Mouse (Mus musculus) ES-E14 (cell line): ENCODE results near the gene Lrrc43. TPM values are rescaled to one million over a fixed set of nuclear protein-coding genes. Genes with fewer than 3 reads are reported as not detected.

Experiments
- DNase-seq: peaks from one replicate; pipeline ENCODE4 v3.0.0-alpha.2; 2013; ENCODE audit warnings: low read depth, low spot score
- H3K27ac ChIP-seq: 2 replicates; pipeline ENCODE4 v1.5.1; 2012; ENCODE audit warnings: low read depth, mild to moderate bottlenecking, low read length, moderate library complexity, mixed read lengths; ENCODE audit not compliant: poor library complexity, insufficient read depth, severe bottlenecking
- H3K36me3 ChIP-seq: 2 replicates; pipeline ENCODE4 v1.6.1; 2012; ENCODE audit warnings: mild to moderate bottlenecking, low read length, moderate library complexity, mixed read lengths; ENCODE audit not compliant: control insufficient read depth, poor library complexity, insufficient read depth, severe bottlenecking
- H3K4me1 ChIP-seq, 2 experiments: fragments of 150-350 bp in 1 of 2; sonication (generic) in 1 of 2; 2 replicates each; pipeline ENCODE4 v1.6.1; 2012; ENCODE audit warnings: low read length in 2 of 2, mild to moderate bottlenecking in 1 of 2, mixed read lengths in 1 of 2; ENCODE audit not compliant: control insufficient read depth in 2 of 2, insufficient read depth in 2 of 2, poor library complexity in 1 of 2
- H3K4me3 ChIP-seq, 2 experiments: fragments of 150-350 bp in 1 of 2; sonication (generic) in 1 of 2; 2 replicates each; pipeline ENCODE4 v1.5.1; 2012; ENCODE audit warnings: low read length in 2 of 2, low read depth in 1 of 2, mild to moderate bottlenecking in 1 of 2, mixed read lengths in 1 of 2; ENCODE audit not compliant: insufficient read depth in 1 of 2, poor library complexity in 1 of 2, severe bottlenecking in 1 of 2
- H3K9ac ChIP-seq: 2 replicates; pipeline ENCODE4 v1.6.1; 2012; ENCODE audit warnings: low read depth, mild to moderate bottlenecking, low read length, mixed read lengths; ENCODE audit not compliant: poor library complexity, insufficient read depth, severe bottlenecking
- H3K9me3 ChIP-seq: fragments of 150-350 bp; sonication (generic); 2 replicates; pipeline ENCODE4 v1.6.1; 2012; ENCODE audit warnings: low read depth, mild to moderate bottlenecking, low read length; ENCODE audit not compliant: control insufficient read depth, insufficient read depth
- CHD2 ChIP-seq: IDR thresholded peaks from 2 replicates; pipeline ENCODE4 v1.6.1; 2014; ENCODE audit warnings: mild to moderate bottlenecking, low read depth, low read length, inconsistent platforms
- HCFC1 ChIP-seq: IDR thresholded peaks from 2 replicates; pipeline ENCODE4 v1.6.1; 2012; ENCODE audit warnings: low read length, inconsistent platforms, borderline replicate concordance; ENCODE audit not compliant: insufficient read depth
- MAFK ChIP-seq: IDR thresholded peaks from 2 replicates; pipeline ENCODE4 v1.6.1; 2014; ENCODE audit warnings: mild to moderate bottlenecking, low read depth, low read length, inconsistent platforms; ENCODE audit not compliant: insufficient read depth
- ZC3H11A ChIP-seq: IDR thresholded peaks from 2 replicates; pipeline ENCODE4 v1.6.1; 2012; ENCODE audit warnings: low read depth, mild to moderate bottlenecking, inconsistent platforms, low read length, borderline replicate concordance
- ZNF384 ChIP-seq: IDR thresholded peaks from 2 replicates; pipeline ENCODE4 v1.6.1; 2012; ENCODE audit warnings: low read depth, low read length, inconsistent platforms
- in situ Hi-C, 2 experiments: fragments of 600-800 bp; cut with MboI; formaldehyde crosslinking; loops; one replicate each; pipeline ENCODE4 v1.15.1; 2025; ENCODE audit warnings: low sequenced_read_pairs in 2 of 2, inconsistent platforms in 1 of 2; ENCODE audit not compliant: unreplicated experiment in 2 of 2
- total RNA-seq: library from RNA; depleted of rRNA; stranded (reverse); fragments of 300-350 nt; gene quantifications from 2 replicates; pipeline ENCODE4 v1.2.3, GENCODE M21; 2012

Lrrc43 gene
- total RNA-seq, 1 experiment: not detected

GRCm38 (mm10) chr5:123464638-123465037 is 24.5 kb upstream of the Lrrc43 start:
- in situ Hi-C loops: no loop called here
- Histone ChIP-seq H3K36me3 (no peaks in the 10 kb centered on the region), H3K4me3 (no peak overlapping the region), H3K9ac (no peak overlapping the region), H3K9me3 (no peaks in the 10 kb centered on the region), H3K4me1 (no peaks in the 10 kb centered on the region), H3K27ac (no peak overlapping the region)
- TF ChIP-seq ZC3H11A (no peak), CHD2 (no peak), HCFC1 (no peak), ZNF384 (no peak), MAFK (no peak)
- DNase-seq: no peak

DNA sequence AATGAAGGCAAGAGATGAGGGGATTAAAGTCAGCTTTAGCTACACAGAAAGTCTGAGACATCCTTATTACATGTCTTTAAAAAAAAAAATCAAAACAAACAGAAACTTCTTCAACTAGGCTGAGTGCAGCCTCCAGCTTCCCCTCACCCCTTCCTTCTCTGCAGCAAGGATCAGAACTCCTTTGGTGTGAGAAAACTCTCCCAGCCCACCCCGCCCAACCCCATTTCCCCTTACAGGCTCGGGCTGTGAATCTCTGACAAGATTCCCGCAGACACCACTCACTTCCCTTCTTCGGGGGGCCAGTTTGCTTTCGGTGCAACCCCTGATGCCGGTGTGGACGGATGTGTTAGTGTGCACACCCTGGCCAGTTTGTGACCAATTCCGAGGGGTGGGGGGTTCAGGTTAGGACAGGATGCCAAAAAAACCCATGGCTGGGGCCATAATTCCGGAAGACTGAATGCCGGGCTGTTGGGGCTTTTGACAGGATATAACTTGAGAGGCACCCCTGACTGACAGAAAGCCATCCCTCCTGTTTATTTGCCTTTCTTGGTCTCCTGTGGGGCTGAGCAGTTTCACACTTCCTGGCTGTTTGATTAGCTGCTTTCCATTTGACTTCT is 18.2 kb upstream of the Lrrc43 start:
- in situ Hi-C loops: no loop called here
- no peak for DNase-seq
- no peaks in the 10 kb centered on the region for H3K9me3 ChIP-seq
- H3K9ac ChIP-seq: no peak overlapping the region
- H3K4me3 ChIP-seq: no peak overlapping the region
- no peak for TF ChIP-seq ZC3H11A
- TF ChIP-seq HCFC1: no peak
- TF ChIP-seq MAFK: no peak
- no peak for TF ChIP-seq CHD2
- TF ChIP-seq ZNF384: no peak
- H3K36me3 ChIP-seq: no peaks in the 10 kb centered on the region
- H3K27ac ChIP-seq: no peak overlapping the region
- no peaks in the 10 kb centered on the region for H3K4me1 ChIP-seq

GRCm38 (mm10) chr5:123473817-123474216 is 15.3 kb upstream of the Lrrc43 start:
- no peaks in the 10 kb centered on the region for H3K4me1 ChIP-seq
- no peak overlapping the region for H3K4me3 ChIP-seq
- no peaks in the 10 kb centered on the region for H3K9me3 ChIP-seq
- H3K27ac ChIP-seq: no peak overlapping the region
- DNase-seq: no peak
- H3K9ac ChIP-seq: no peak overlapping the region
- no peak for TF ChIP-seq ZC3H11A
- TF ChIP-seq HCFC1: no peak
- no peak for TF ChIP-seq ZNF384
- in situ Hi-C loops: no loop called here
- no peaks in the 10 kb centered on the region for H3K36me3 ChIP-seq

GRCm38 (mm10) chr5:123487659-123488395 is 1.3 kb upstream of the Lrrc43 start:
- TF ChIP-seq ZNF384: no peak
- TF ChIP-seq CHD2: no peak
- no peak for TF ChIP-seq HCFC1
- TF ChIP-seq MAFK: no peak
- Histone ChIP-seq H3K36me3 (no peaks in the 10 kb centered on the region), H3K4me3 (no peak overlapping the region), H3K27ac (no peak overlapping the region), H3K9me3 (no peaks in the 10 kb centered on the region), H3K9ac (no peak overlapping the region), H3K4me1 (peaks cover 2 to 6% of the 10 kb centered on the region in 2 experiments; a peak in 1 of 4 replicates)
- DNase-seq: no peak
- in situ Hi-C loops: no loop called here

DNA sequence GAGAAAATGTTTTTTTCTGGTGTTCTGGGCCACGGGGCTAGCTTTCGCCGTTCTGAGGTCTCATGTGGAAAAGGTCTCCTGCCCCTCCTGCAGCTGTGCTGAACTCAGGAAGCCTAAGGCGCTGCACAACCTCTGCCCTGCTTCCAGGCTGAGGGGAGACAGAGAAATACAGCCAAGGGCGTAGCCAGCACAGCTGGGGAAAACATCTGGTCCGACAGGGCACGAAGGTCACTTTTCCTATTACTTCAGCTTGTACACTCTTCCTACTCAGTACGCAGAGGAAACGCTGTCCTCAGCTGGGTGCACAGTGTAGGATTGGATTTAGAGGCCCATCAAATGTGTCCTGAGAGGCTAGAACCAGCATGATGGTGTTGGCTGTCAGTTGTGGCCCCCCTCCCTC is 830 bp downstream of the Lrrc43 start:
- no peak overlapping the region for H3K4me3 ChIP-seq
- no peak overlapping the region for H3K9ac ChIP-seq
- H3K9me3 ChIP-seq: no peaks in the 10 kb centered on the region
- H3K27ac ChIP-seq: no peak overlapping the region
- in situ Hi-C loops: no loop called here
- H3K36me3 ChIP-seq: no peaks in the 10 kb centered on the region
- TF ChIP-seq MAFK: no peak
- no peak for TF ChIP-seq ZC3H11A
- TF ChIP-seq ZNF384: no peak
- no peak for TF ChIP-seq HCFC1
- TF ChIP-seq CHD2: no peak
- DNase-seq: no peak
- peaks cover 2 to 6% of the 10 kb centered on the region in 2 experiments; a peak in 1 of 4 replicates for H3K4me1 ChIP-seq
